Mouse (Mus musculus) bone marrow, adult 2 months (tissue): ENCODE data around the gene Ccser1.

ENCODE experiments used
- CTCF ChIP-seq: fragments of 200-500 bp; IDR thresholded peaks from 2 replicates; pipeline ENCODE4 v1.5.1; 2011; ENCODE audit warnings: low read length, control low read depth; ENCODE audit not compliant: control insufficient read depth, insufficient read depth
- POLR2A ChIP-seq: fragments of 200-500 bp; IDR thresholded peaks from 2 replicates; pipeline ENCODE4 v1.6.1; 2011; ENCODE audit warnings: low read depth, mild to moderate bottlenecking, control low read depth, low read length, borderline replicate concordance; ENCODE audit not compliant: control insufficient read depth

DNA sequence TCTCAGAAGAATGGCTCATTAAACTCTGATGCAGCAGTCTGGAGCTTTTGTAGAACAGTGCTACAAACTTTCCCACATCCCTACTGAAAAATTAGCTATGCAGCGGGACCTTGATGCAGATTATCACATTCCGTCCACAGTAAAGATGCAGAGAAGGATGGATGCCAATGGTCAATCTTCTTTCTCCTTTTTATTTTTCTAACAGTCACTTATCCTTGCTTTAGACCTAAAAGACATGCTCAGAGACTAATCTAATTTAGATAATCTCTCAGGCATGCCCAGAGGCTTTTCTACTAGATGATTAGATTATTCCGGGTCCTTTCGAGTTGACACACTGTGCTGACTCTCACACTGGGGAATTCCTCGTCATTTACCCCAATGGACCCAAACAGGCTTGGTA, 421.8 kb downstream of the Ccser1 start:
- no peak for TF ChIP-seq CTCF
- no peak for TF ChIP-seq POLR2A
